Mouse (Mus musculus): ENCODE data around the gene Tmprss9. TPM values are rescaled to one million over a fixed set of nuclear protein-coding genes. Genes with fewer than 3 reads are reported as not detected.

Tmprss9 gene
- total RNA-seq, 2 experiments from 2014 or later, result 0.12 to 0.26 TPM

- DNase-seq (ENCODE audit: low spot score in 2 of 2), result no peak
Observed at GRCm38 (mm10) chr10:80843087-80843930, 28.3 kb upstream of the Tmprss9 start.

- peak; percentile 56 to 72 for DNase-seq (ENCODE audit: low spot score in 2 of 2)
Observed at GRCm38 (mm10) chr10:80843931-80844547, 27.6 kb upstream of the Tmprss9 start, which contains the start of gene Lingo3. TSS of gene Lingo3 (minus strand) at chr10:80844039.

GRCm38 (mm10) chr10:80845055-80845693 lies 26.5 kb upstream of the Tmprss9 start:
- no peak for DNase-seq (ENCODE audit: low spot score in 2 of 2)

- DNase-seq (ENCODE audit: low spot score in 2 of 2), result peak; percentile 56 to 75
Observed at GRCm38 (mm10) chr10:80845732-80846131, 25.9 kb upstream of the Tmprss9 start.

GRCm38 (mm10) chr10:80848571-80848970 lies 23.1 kb upstream of the Tmprss9 start:
- DNase-seq (ENCODE audit: low spot score in 2 of 2), result no peak

GRCm38 (mm10) chr10:80854913-80855748 lies 16.5 kb upstream of the Tmprss9 start, which contains the start of the genes Lsm7 and Sppl2b:
TSS of gene Lsm7 (minus strand) at chr10:80855209.
TSS of gene Sppl2b (plus strand) at chr10:80855275.
- DNase-seq (ENCODE audit: low spot score in 2 of 2), result peak; percentile 96 to 97

- DNase-seq (ENCODE audit: low spot score in 2 of 2), result no peak
Observed at GRCm38 (mm10) chr10:80855749-80856073, 15.9 kb upstream of the Tmprss9 start.

- DNase-seq (ENCODE audit: low spot score in 2 of 2), result no peak
Observed at GRCm38 (mm10) chr10:80856267-80856666, 15.4 kb upstream of the Tmprss9 start.

GRCm38 (mm10) chr10:80856908-80857307 lies 14.7 kb upstream of the Tmprss9 start:
- DNase-seq (ENCODE audit: low spot score in 2 of 2), result no peak

GRCm38 (mm10) chr10:80857386-80857785 lies 14.3 kb upstream of the Tmprss9 start:
- DNase-seq (ENCODE audit: low spot score in 2 of 2), result no peak

- DNase-seq (ENCODE audit: low spot score in 2 of 2), result no peak
Observed at GRCm38 (mm10) chr10:80857848-80858247, 13.8 kb upstream of the Tmprss9 start.

GRCm38 (mm10) chr10:80858350-80858935 lies 13.2 kb upstream of the Tmprss9 start:
- DNase-seq (ENCODE audit: low spot score in 2 of 2), result no peak

GRCm38 (mm10) chr10:80862305-80862704 lies 9.3 kb upstream of the Tmprss9 start:
- no peak for DNase-seq (ENCODE audit: low spot score in 2 of 2)

- no peak for DNase-seq (ENCODE audit: low spot score in 2 of 2)
Observed at GRCm38 (mm10) chr10:80864446-80864845, 7.2 kb upstream of the Tmprss9 start.

GRCm38 (mm10) chr10:80870993-80871392 lies 655 bp upstream of the Tmprss9 start:
- DNase-seq (ENCODE audit: low spot score in 2 of 2), result no peak

GRCm38 (mm10) chr10:80874035-80874434 lies 2.4 kb downstream of the Tmprss9 start:
- DNase-seq (ENCODE audit: low spot score in 2 of 2), result no peak

- DNase-seq (ENCODE audit: low spot score in 2 of 2), result peak; percentile 63 to 66
Observed at GRCm38 (mm10) chr10:80876028-80876427, 4.4 kb downstream of the Tmprss9 start.

GRCm38 (mm10) chr10:80876594-80876993 lies 4.9 kb downstream of the Tmprss9 start:
- DNase-seq (ENCODE audit: low spot score in 2 of 2), result no peak

GRCm38 (mm10) chr10:80880131-80880641 lies 8.5 kb downstream of the Tmprss9 start:
- DNase-seq (ENCODE audit: low spot score in 2 of 2), result peak; percentile 50 to 74

GRCm38 (mm10) chr10:80880901-80881300 lies 9.3 kb downstream of the Tmprss9 start:
- DNase-seq (ENCODE audit: low spot score in 2 of 2), result no peak

Measured in left cerebral cortex, adult 18-20 months (tissue).